Mouse (Mus musculus) thymus, postnatal 36 days (tissue): ENCODE data around the gene Pin1.
A peak's percentile ranks its signal among the peaks of the same experiment; 100 is the strongest.
"Not testable (repeated sequence)": the region's sequence is repeated elsewhere in the genome, so short reads cannot be mapped to it uniquely, and the experiment has no call there.

Source experiments
- DNase-seq, 2 experiments: peaks; one replicate each; pipeline ENCODE4 v3.0.0; 2022; ENCODE audit warnings: mixed read lengths in 2 of 2

Gene Pin1

DNA sequence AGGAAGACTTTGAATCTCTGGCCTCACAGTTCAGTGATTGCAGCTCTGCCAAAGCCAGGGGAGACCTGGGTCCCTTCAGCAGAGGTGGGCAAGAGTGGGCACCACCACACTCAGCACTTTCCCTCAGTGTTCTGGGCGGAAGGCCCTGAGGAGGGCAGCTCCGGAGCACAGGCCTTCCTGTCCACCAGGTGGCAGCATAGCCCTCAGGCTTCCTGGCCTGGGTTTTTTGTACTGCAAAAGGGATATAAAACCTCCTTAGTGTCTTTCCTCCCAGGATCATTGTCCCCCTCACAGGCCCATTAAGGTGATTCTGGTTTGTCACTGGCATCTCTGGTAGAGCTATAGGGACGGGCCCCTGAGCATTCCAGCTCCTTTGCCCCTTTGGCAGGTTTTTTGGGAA, 10.4 kb downstream of the Pin1 start:
- DNase-seq = peak; percentile 69

DNA sequence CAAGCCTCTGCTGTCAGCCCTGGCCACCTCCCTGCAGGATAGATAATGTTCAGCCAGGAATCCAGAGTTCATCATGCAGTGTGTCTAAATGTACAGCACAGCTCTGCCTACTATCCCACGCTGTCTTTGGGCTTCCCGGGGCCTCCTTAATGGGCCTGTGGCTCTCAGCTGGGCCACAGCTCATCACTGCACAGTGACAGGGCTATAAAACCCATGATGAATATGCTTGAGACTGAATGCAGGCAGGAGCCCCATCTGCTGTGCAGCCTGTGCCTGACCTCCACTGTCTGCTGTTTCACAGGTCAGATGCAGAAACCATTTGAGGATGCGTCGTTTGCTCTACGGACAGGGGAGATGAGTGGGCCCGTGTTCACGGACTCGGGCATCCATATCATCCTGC, 11.0 kb downstream of the Pin1 start:
- DNase-seq = no peak

DNA sequence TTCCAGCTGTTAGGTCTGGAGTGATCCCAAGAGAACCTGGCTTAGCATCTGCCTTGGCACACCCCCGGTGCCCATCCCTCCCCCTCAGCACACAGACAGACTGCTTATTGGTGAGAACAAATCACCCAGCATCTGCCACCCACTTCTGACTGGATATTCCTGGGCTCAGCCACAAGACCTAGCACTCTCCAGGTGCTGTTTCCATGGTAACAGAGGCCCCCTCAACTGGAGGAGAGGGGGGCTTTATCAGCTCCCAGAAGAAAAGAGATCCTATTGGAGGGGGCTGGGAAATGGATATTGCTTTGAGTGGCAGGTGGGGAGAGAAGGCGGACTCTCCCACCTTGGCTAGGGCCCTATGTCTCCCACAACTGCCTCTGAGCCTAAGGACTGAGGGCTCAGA, 12.1 kb downstream of the Pin1 start:
- DNase-seq = no peak

DNA sequence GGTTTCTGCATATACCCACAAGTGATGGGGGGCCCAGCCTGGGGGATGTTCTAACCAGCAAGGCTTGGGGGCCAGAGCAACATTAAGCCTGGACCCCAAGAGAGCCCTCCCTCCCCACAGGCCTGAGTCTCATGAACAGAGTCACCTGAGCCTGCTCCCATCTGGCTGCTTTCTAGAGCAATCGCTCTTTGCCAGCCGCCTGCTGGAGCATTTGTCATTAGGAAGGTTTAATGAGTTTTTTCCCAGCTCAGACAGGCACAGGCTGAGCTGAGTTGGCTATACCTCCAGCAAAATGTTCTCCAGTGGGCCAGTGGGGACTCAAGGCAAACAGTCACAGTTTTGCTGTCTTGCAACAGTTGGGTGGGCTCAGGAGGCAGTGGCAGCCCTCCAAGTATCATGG, 12.5 kb downstream of the Pin1 start:
- no peak for DNase-seq

DNA sequence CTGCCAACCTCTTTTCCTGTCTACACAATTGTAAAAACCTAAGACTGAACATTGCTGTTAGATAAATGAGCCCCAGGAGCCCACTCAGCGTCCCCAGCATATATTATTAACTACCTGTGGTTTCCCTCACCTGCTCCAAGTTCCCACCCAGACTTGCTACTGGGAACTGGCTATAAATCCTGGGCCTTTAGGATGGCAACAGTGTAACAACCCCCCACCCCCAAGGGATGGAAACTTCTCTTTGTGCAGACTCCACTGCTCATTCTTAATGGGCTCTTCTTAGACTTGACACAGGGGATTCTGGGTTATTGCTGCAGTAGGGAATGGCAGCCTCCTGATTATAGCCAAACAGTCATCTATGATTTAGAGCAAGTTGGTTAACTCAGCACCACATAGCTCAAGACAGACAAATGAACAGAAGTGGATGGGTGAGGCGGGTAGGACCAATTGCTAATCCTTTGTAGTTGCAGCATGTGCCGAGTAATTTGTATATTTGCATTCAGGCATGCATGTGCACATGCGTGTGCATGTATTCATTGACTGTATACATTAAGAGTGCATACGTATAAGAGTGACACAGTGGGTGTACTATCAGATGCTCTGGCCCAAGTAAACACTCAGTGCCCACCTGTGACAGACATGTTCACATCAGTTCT, 13.2 kb downstream of the Pin1 start:
- no peak for DNase-seq

DNA sequence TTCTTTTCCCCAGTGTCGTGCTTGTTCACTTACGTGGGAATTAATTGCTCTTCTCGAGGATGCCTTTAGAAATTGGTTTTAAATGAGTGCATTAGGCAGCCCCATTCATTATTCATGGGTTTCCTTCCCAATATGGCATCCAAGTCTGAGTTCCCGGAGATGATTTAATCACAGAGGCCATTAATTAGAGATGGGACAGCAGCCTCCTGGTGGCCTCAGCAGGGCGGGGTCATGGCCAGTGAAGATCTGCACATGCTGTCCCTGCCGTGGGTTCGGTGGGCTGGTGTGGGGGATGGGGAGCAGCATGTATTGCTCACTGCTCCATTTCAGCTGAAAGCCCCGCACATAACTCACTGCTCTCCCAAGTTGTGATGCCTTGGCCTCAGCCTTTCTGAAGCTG, 14.0 kb downstream of the Pin1 start:
- DNase-seq = no peak

DNA sequence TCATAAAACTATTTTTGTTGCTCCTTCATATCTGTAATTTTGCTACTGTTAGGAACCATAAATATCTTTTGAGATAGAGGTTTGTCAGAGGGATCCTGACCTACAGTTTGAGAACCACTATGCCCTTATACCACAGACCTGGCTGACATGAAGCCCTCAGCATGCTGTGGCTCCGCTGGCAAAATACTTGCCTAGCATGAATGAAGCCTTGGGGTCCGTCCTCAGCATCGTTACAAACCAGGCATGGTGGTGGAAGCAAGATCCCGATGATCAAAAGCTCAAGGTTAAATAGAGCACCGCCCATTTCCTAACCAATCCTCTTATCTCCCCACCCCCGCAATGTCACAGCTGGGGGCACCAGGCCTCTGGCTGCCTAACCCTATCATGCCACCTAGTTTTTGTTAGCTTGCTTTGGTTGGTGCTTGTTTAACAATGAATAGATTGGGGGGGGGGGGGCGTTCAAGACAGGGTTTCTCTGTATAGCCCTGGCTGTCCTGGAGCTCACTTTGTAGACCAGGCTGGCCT, 14.7 kb downstream of the Pin1 start:
- DNase-seq = peak; percentile 44 to 62

DNA sequence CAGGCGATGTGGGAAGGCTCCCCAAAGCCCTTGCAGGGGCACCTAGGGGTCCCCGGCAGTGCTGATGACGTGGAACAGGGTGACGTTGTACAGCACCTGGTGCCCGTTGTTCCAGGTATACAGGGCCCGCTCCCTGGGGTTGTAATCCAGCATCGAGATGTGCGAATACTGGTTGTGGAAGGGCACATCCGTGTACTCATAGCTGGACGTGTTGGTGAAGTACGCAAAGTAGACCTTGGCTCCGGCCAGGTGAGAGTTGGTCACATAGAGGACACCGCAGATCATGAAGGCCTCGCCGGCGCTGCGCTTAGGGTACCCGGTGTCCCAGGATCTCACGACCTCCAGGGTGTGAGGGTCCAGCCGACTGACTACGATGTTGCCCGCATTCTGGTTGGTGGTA, 16.2 kb downstream of the Pin1 start:
- DNase-seq = no peak

DNA sequence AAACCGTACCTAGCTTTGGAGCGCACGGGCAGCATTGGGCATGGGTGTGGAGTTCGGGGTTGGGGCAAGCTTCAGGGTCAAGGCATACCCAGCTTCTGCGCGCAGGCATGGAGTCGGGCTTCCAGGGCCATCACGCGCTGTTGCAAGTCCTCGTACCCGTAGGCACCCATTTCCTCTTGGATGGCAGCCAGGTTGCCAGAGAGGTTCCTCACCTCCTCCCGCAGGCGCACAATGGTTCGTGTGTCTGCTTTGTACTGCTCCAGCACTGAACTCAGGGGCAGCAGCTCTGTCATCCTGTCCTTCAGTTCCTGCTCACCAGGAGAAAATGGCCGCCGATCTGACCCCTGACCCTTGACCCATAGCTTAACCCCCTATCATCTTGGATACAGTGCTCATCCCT, 20.2 kb downstream of the Pin1 start:
- DNase-seq = no peak

DNA sequence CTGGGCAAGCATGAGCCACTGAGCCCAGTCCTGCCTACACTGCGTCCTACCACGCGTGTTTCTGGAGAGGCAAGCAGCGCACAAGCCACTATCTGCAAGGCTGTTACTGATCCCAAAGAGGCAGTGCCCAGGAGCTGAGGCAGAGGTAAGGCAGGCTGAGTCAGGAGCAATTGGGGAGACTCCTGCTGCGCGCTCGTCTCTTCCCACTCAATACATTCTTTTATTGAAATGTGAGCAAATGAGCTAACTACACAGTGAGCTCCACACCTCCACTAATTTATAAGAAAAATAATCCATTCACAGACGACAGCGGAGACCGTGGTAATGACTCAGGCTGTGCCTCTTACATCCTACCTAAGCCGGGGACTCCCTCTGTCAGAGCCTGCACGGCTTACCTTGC, 26.0 kb downstream of the Pin1 start:
- DNase-seq = no peak

DNA sequence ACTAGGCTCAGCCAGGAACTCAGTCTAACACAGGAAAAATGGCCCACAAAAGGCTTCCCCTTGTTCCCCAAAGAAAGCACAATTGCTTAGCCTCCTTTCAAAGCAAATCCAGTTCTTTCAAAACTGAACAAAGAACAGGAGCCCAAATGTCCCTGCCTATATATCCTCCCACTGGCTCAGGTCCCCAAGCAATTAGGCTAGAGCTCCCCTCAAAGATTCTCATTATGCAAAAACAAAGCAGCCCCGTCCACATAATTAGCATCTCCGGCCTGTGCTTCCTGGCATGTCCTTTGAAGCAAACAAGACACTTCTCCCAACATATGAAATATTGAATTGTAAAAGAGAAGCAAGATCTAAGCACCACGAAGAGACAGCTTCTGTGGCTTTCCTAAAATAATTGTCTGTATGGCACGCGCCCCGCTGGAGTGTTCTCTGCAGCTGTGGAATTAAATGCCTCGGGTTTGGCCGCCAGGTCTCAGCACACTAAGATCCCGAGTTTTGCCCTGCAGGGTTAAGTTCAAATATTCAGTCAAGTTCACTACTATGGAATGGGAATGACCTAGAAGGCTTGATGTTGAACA, 28.6 kb downstream of the Pin1 start:
- no peak for DNase-seq

DNA sequence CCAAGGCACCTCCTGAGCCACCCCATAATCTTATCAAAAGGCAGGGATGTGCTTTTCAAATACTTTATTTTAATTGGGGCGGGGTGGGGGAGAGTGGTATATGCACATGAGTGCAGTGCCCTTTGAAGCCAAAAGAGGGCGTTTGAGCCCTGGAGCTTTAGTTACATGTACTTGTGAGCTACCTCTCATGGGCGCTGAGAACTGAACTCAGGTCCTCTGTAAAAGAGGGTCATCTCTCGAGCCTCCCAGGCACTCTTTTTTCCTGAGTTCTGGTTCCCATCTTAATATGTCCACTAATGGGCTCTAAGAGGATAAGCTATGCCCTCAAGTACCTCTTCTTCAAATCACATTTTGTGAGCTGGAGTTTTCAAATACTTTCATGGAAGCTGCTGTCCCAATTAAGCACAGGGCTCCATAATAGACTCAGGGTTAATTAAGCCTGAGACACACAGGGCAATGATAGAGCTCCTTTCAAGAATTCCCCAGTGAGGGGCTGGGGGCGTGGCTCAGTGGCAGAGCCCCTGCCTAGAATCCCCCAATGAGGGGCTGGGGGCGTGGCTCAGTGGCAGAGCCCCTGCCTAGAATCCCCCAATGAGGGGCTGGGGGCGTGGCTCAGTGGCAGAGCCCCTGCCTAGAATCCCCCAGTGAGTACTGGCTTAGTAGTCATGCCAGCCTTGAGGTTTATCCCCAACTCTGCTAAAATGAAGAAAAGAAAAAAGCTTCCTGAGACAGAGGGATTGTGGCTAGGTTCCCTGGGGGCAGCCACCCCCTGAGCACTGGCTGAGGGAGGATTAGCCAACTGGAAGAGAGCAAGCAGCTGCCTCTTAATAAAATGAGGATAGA, 29.9 kb downstream of the Pin1 start:
- DNase-seq = no peak

DNA sequence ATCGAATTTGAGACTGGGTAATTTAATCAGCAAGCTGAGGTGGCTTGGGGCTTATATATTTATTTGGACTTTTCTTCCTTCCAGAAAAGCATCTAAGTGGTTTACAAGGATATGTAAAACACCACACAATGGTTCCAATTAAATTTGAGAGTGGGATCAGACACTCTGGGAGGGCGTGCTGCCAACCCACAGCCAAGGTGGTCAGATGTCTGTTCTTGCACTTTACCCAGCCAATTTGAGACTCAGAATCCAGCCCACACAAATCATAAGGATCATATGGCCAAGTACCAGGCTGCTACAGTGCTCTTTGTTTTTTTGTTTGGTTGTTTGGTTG, 30.5 kb downstream of the Pin1 start:
- DNase-seq = no peak

DNA sequence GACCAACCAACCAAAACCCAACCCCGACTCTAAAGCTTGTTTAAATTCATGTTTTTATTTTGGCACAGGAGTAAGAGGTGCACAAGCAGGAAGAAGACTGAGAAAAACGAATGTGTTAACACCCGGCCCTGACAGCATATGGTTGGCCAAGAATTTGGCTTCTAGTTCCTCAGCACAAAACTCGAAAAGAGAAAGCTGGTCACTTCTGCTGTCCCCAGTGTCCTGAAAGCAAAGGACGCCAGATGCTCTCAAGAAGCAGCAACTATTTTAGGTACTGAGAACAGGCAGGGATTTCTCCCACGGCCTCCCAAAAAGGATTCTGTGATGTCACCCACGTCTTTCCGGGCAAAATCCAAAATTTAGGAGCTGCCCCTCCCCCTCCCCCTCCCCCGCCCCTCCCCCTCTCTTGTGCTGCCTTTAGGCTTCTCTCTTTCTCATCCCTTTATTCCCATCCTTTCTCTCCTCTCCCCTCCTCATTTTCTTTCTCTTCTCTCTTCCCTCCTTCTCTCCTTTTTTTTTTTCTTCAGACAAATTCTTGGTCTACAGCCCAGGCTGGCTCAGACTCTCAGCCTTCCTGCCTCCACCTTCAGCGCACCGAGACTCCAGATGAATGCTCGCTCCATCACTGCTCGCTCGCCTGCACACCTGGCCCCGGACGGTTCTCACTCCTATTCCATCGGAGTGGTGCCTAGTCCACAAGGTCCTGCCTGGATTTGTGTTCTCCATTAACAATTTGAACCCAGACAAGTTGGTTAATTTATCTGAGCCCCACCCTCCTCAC, 33.4 kb downstream of the Pin1 start:
- no peak for DNase-seq

DNA sequence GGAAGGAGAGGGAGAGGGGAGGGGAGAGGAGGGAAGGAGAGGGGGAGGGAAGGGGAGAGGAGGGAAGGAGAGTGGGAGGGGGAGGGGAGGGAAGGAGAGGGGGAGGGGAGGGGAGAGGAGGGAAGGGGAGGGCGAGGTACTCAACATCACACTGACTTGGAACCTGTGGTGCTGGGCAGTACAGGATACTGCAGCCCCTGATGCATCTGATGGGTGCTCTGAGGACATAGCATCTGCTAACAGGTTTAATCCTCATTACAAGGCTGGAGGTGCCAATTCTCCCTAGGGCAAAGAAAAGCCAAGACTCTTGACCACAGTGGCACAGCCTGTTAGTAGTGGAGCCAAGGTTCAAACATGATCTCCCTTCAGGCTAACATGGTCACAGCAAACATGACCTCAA, 37.5 kb downstream of the Pin1 start:
- no peak for DNase-seq

DNA sequence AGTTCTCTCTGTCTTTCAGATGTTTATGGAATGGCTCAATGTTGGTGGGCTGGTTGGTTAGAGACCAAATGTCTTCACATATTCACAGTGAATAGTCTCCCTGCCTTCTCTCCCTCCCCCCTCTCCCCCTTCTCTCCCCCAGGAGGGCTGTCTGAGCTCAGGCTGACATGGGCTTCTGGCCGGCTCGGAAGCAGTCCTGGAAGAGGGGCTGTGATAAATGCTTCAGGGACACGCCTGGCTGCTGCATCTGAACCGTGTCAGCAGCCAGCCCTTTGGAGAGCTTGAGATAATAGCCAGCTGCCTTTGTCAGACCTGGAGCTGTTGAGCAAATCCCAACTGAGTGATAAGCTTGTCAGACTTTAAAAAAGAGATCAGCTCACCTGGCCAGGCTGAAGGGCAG, 38.0 kb downstream of the Pin1 start:
- no peak for DNase-seq

DNA sequence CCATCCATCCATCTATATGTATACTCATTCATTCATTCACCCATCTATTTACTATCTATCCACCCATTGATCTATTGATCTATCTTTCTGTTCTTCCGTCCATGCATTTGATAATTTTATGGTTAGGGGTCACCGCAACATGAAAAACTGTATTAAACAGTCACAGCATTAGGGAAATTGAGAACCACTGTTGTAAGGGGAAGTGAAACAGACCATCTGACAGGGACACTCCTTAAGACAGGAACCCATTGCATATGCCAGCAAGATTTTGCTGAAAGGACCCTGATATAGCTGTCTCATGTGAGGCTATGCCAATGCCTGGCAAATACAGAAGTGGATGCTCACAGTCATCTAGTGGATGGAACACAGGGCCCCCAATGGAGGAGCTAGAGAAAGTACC, 38.6 kb downstream of the Pin1 start:
- DNase-seq = not testable (repeated sequence)

DNA sequence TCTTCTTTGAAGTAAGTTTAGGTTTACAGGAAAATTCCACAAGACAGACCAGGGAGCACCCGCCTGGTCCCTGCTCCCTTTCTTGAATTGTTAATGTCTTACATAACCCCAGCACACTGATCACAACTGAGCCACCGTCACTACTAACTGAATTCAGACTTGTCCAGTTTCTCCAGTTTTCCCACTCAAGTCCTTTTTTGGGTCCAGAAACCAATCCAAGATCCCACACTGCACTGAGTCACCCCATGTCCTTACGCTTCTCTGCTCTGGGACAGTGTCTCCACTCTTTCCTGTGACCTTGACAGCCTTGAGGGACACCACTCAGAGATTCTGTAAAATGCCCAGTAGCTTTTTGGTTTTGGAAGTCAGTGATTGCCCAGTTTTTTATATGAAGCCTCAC, 41.0 kb downstream of the Pin1 start:
- DNase-seq = no peak

DNA sequence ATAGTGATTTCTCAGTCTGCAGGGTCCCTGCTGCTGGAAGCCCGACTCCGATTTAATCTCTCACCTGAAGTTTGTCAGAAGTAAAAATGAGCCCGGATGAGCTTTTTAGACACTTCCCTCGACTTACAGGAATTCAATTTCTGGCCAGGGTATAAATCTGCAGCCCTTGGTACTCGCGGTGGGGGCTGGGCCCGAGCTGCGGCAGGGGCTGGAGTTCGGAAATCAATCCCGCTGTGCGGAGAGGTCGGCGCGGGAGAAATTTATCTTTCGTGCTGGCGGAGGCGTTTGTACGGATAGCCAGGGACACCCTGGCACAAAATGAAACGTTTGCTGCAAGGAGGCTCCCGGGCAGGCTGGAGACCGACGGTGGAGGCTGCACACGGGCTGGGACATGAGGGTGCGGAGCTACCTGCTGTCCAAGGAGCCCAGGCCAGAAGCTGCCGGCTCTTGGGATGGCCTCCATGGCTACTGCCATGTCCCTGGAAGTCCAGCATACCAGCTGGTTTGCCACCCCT, 42.9 kb downstream of the Pin1 start:
- no peak for DNase-seq

DNA sequence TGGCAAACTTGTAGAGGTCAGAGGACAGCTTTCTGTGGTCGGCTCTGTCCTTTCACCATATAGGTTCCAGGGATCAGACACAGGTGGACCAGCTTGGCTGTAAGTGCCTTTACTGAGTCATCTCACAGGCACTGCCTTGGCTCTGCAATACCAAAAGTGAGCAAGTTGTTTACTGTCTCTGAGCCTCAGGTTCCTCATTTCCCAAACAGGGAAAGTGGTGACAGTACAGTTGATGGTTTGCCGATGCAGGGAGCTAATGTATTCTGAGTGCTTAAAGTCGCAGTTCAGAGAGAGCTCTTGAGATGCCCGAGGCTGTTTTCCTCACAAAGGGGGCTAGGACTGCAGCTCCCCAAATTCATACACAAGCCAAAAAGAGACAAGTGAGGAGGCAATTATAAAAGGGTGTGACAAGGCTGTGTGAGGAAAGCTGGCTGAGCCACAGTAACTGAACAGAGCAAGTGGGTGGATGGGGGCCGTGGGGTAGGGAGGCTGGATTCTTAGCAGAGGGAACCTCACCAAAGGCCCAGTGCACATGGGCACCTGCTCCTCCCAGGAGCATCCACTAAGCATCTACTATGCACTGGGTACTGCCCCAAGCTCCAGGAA, 44.3 kb downstream of the Pin1 start:
- no peak for DNase-seq

DNA sequence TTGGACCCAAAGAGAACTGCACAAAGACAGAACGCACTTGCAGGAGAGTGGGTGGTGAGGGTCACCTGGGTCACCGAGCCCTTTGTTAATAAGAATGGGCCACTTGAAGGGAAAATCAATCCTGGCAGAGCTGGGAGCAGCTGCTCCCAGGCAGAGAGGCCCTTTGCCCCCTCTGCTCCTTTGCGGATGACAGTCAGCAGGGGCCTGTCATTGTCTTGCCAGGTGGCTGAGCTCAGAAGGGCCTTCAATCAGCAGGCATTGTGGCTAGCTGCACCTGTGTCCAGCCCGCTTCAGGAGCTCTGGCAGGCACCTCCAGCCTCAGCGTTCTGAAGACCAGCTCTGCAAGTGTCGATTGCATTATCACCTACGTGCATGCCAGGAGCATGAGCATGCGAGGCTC, 45.6 kb downstream of the Pin1 start:
- no peak for DNase-seq

DNA sequence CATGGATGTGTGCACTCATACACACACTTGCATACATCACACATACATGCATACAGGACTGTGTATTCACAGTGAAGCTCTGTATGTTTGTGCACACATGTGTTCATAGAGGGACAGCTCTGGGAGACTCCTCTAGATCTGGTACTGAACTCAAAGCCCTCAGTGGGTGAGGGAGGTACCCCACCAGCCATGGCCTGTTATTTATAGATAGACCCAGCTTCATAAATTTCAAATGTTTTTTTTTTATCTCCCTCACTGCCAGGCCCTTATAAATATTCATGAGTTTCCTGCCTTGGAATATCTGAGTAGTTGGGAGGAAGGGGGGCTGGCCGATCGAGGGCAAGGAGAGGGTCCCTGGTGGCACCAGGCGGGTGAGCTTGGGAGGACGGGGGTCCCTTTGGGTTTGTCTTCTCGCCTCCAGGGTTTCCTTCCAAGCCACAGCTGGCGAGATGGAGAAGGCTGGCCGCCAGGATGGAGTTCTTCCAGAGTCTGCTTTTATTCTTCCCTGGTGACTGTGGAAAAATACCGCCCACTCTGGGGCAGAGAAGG, 52.0 kb downstream of the Pin1 start:
- DNase-seq = no peak
